Mouse (Mus musculus) gastrocnemius, postnatal 10 days (tissue): ENCODE results near the gene Mtmr12. TPM values are rescaled to one million over a fixed set of nuclear protein-coding genes. Genes with fewer than 3 reads are reported as not detected.

Experiments
- DNase-seq: peaks from one replicate; pipeline ENCODE4 v3.0.0; 2021; ENCODE audit warnings: mixed read lengths
- total RNA-seq, 2 experiments: library from RNA; stranded (reverse); gene quantifications; 2 replicates each; pipeline ENCODE4 v1.2.3; 2021

Mtmr12 gene
- total RNA-seq, 2 experiments from 2014 or later, result 9.0 to 10.9 TPM

- no peak for DNase-seq
These were observed 70.3 kb downstream of the Mtmr12 start for GRCm38 (mm10) chr15:12275091-12275623.

GRCm38 (mm10) chr15:12279816-12280215 is 75.0 kb downstream of the Mtmr12 start:
- DNase-seq, result no peak

DNA sequence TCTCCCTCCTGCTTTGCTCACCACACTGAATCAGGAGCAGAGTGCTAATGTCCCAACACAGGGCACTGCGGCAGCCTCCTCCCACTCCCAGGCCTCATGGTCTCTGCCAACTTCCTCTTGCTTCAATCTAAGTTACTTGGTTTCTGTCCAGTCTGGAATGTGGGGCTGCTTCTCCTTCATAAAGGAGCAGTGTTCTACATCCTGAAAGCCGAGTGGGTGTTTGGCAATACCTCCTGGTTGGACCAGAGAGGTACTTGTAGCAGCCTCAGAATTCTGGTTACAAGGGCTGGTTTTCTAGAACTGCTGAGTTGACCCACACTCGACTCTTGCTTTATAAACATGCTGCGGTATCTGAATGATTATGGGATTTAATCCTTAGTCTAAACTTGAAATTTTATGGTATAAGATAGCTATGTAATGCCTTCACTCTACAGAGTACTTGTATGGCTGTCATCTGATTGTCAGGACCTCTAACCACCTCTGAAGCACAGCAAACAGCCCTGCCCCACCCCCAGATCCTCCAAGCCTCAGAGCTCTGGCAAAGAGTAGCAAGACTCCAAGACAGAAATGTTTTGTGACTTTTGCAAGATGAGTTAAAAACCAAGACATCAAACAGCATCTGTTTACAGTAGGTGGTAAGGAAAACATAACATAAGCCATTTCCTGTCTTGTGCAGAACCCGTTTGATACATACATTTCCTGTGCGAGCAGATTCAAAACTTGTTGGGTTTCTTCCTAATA is 80.1 kb downstream of the Mtmr12 start:
- DNase-seq, result no peak

DNA sequence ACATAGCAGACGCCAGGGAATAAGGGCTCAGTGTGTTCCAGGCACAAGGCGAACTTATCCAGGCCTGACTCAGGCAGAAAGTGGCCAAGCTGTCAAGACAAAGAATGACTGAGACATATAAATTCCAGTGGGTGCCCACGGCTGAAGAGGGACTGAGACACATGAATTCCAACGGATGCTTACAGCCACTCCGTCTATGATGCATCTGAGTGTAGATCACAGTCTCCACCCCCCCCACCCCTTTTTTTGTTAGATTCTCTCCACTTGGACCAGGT is 80.6 kb downstream of the Mtmr12 start:
- no peak for DNase-seq

DNA sequence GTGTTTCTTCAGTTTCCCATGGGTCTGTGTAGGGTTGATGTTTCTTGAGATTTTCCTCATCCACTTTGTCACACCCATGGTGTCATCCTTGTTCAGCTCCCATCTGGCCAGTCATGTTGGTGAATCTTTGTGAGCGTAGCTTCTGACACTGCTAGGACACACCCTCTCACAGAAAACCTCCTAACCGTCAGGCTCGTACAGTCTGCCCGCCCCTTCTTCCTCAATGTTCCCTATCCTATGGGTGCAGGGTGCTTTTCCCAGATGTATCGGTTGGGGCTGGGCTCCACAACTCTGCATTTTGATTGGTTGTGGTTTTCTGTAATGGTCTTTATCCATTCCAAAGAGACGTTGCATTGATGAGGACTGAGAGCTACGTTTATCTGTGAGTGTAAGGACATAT is 85.5 kb downstream of the Mtmr12 start:
- no peak for DNase-seq

DNA sequence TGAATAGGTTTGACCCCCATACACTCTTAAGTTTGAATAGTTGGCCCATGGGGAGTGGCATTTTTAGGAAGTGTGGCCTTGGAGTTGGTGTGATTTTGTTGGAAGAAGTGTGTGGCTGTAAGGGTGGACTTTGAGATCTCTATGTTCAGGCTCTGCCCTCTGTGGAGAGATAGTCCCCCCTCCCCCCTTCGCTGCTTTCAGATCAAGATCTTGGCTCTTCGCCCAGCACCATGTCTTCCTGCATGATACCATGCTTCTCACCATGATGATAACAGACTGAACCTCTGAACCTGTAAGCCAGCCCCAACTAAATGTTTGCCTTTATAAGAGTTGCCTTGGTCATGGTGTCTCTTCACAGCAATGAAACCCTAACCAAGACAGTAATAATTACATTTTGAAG is 86.9 kb downstream of the Mtmr12 start:
- DNase-seq, result no peak

DNA sequence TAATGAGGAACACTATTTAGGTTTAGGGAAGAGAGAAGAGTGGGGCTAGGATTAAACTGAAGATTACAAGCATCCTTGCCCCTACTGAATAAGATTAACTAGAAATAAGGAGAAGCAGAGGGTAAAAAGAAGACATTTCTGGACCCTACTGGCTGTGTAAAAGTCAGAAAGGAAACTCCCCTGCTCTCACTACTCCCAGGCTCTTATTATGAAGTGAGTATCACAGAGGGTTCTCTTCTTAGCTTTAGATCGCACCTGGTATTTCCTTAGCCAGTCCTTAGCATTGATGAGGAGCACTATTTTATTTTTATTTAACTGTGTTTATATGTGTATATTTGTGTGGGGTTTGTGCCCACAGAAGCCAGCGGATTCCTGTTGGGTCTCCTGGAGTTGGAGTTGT is 91.4 kb downstream of the Mtmr12 start:
- no peak for DNase-seq

DNA sequence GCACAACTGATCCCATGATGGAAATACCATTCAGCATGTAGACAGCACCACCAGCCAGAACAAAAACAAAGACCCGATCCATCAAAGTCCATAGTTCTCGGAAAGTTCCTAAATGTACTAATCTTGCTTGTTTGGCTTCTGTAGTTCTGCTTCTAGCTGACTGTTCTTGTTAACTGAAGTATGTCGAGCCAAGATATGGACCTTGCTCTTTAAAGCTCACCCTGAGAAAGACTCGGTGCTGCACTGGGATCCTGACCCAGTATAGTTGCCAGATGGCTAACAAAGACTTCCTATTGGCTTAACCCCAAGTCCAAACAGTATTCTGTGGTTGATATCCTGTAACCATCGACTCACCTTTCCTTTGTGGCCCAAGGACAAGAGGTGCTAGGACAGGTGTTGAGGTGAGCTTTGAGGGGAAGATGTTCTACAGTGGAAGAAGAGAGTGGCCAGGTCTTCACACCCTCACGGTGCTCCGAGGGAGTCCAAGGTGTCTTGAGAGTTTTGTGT is 93.5 kb downstream of the Mtmr12 start:
- no peak for DNase-seq

- DNase-seq, result no peak
These were observed 96.9 kb downstream of the Mtmr12 start for GRCm38 (mm10) chr15:12301771-12302170.

GRCm38 (mm10) chr15:12306188-12307071 is 101.6 kb downstream of the Mtmr12 start:
- DNase-seq, result no peak

GRCm38 (mm10) chr15:12307114-12307513 is 102.3 kb downstream of the Mtmr12 start:
- no peak for DNase-seq

- no peak for DNase-seq
These were observed 103.7 kb downstream of the Mtmr12 start for GRCm38 (mm10) chr15:12308539-12308938.

GRCm38 (mm10) chr15:12310676-12311075 is 105.8 kb downstream of the Mtmr12 start:
- DNase-seq, result no peak

DNA sequence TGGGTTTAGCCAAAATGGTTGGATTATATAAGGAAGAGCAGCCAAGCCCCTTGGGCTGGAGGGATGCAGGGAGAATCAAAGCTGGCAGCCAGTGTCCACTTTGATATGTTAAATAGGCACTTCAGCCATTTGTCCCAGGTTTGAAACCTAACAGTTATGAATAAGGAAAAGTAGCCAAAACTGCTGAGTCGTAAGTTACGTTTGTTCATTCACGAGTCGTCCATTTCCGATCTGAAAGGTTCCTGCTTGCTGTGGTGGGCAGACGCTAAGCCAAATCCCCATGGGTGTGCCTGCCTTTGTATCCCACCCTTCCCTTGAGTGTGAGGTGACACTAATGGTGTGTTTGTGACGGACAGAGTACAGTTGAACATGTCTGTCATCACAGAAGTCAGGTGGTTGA is 106.6 kb downstream of the Mtmr12 start:
- no peak for DNase-seq

GRCm38 (mm10) chr15:12313255-12313654 is 108.4 kb downstream of the Mtmr12 start:
- DNase-seq, result no peak

- no peak for DNase-seq
These were observed 109.8 kb downstream of the Mtmr12 start for GRCm38 (mm10) chr15:12314584-12314983.

DNA sequence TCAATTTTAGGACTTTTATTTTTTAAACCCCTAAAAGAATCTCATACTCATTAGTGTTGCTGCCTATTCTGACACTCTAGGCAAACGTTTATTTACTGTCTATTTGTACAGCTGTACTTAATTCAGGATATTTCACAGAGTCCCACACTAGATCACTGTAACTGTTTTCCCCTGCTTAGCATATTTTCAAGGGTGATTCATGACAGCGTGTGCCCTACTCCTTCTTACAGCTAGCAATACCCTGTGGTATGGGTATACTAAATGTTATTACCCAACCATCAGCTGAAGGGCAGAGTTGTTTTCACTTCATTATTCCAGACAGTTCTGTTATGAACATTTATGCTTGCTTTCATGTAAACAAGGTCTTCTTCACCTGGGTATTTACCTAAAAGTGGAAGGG is 111.2 kb downstream of the Mtmr12 start:
- DNase-seq, result no peak

DNA sequence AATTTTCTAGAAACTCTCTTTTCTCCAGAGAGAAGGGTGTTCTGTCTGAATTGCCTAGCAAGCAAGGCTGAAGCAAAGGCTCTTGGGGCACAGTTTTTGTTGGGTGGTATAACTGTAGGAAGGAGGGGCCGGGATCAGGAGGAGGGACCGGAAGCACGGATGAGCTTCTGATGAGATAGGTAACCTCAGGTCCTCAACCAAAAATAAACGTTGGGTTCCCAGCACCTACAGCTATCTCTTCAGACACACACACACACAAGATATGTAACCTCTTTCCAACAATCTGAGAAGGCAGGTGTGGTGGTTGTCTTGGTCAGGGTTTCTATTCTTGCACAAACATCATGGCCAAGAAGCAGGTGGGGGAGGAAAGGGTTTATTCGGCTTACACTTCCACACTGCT is 112.5 kb downstream of the Mtmr12 start:
- no peak for DNase-seq

DNA sequence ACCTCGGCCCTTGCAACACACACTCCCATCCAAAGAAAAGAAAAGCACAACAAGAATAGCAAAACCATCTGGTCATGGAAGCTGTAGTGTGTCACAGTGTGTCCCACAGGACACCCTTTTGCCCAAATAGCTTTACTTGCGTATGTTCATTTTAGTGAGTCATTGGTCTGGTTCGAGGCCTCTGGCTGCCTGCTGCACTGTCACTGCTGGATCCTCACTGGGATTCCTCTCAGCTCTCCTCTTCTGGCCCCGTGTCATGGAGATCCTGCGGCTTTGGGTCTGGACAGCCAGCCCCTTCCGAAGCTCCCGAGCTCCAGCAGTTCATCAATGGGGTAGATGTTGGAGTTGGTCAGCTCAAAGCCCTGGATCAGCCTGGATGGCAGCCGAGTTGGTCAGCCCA is 113.6 kb downstream of the Mtmr12 start:
- DNase-seq, result no peak

GRCm38 (mm10) chr15:12319889-12320288 is 115.1 kb downstream of the Mtmr12 start:
- no peak for DNase-seq

DNA sequence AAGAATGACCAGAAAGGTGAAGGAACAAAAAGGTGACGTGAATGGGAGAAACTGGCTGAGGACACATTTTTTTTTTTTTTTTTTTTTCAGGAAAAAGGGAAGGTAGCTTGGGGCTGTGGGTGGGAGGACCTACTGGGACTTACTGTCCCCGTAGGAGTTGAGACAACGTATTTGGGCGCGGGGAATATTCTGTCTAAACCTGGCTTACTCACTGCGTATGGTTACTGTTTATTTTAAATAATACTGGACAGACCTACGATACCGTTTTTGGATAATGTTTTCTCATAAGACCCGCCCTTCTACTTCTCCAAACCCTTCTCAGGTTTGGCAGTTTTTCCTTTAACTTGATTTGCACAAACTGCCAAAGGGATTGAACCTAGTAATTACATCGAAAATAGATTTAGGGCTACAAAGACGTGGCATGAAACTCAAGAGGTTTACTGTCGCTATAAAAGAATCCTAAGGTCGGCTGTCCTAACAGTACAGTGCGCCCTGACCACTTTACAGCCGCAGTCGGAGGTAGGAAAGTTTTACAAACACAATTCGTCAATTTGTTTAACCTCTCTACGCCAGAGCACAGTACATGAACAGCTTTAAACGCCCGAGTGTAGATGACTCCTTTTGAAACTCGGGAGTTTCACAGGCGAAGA is 115.7 kb downstream of the Mtmr12 start:
- DNase-seq, result no peak

GRCm38 (mm10) chr15:12321091-12321787 is 116.4 kb downstream of the Mtmr12 start, which contains the start of gene Golph3:
TSS of gene Golph3 (plus strand) at chr15:12321450.
- DNase-seq, result peak; percentile 99
